Mouse (Mus musculus) olfactory bulb, adult 2 months (tissue): Measurements from ENCODE around the gene Klhl41.

ENCODE experiments used
- CTCF ChIP-seq: fragments of 200-500 bp; IDR thresholded peaks from 2 replicates; pipeline ENCODE4 v1.5.1; 2012; ENCODE audit warnings: low read depth, mild to moderate bottlenecking, low read length, moderate library complexity; ENCODE audit not compliant: insufficient read depth
- POLR2A ChIP-seq: fragments of 200-500 bp; IDR thresholded peaks from 2 replicates; pipeline ENCODE4 v1.6.1; 2012; ENCODE audit warnings: mild to moderate bottlenecking, low read depth, low read length, moderate library complexity; ENCODE audit not compliant: insufficient read depth

- no peak for TF ChIP-seq CTCF
- no peak for TF ChIP-seq POLR2A
Measured at GRCm38 (mm10) chr2:69675266-69675665, 5.3 kb downstream of the Klhl41 start.
